Mouse (Mus musculus) intestine, postnatal 0 days (tissue): Measurements from ENCODE around the gene Rnh1. TPM values are rescaled to one million over a fixed set of nuclear protein-coding genes. Genes with fewer than 3 reads are reported as not detected.

Source experiments
- ATAC-seq: fragments of 200-750 bp; cut with Nextera tagmentation; 2 replicates; pipeline ENCODE4 v1.8.0; 2017; ENCODE audit warnings: mild to moderate bottlenecking, moderate TSS enrichment, moderate library complexity
- H3K27ac ChIP-seq: fragments of 300-500 bp; sonication (generic); 2 replicates; pipeline ENCODE4 v1.5.1; 2014; ENCODE audit warnings: mild to moderate bottlenecking, low read depth, low read length, moderate library complexity
- H3K27me3 ChIP-seq: fragments of 300-500 bp; sonication (generic); replicated peaks from 2 replicates; pipeline ENCODE4 v1.6.1; 2014; ENCODE audit warnings: low read length, mixed read lengths; ENCODE audit not compliant: control insufficient read depth, insufficient read depth
- H3K36me3 ChIP-seq: fragments of 300-500 bp; sonication (generic); 2 replicates; pipeline ENCODE4 v1.6.1; 2014; ENCODE audit warnings: mild to moderate bottlenecking, moderate library complexity; ENCODE audit not compliant: control insufficient read depth, insufficient read depth
- H3K4me1 ChIP-seq: fragments of 300-500 bp; sonication (generic); replicated peaks from 2 replicates; pipeline ENCODE4 v1.6.1; 2014; ENCODE audit warnings: antibody characterized with exemption, low read length, mixed read lengths; ENCODE audit not compliant: control insufficient read depth, insufficient read depth
- H3K4me2 ChIP-seq: fragments of 300-500 bp; sonication (generic); replicated peaks from 2 replicates; pipeline ENCODE4 v1.6.1; 2014; ENCODE audit warnings: low read depth, mild to moderate bottlenecking, moderate library complexity
- H3K4me3 ChIP-seq: fragments of 300-500 bp; sonication (generic); 2 replicates; pipeline ENCODE4 v1.5.1; 2014; ENCODE audit warnings: low read depth, low read length
- H3K9ac ChIP-seq: fragments of 300-500 bp; sonication (generic); 2 replicates; pipeline ENCODE4 v1.6.1; 2014; ENCODE audit warnings: mild to moderate bottlenecking, low read depth, low read length
- H3K9me3 ChIP-seq: fragments of 300-500 bp; sonication (generic); 2 replicates; pipeline ENCODE4 v1.6.1; 2016; ENCODE audit warnings: mixed run types; ENCODE audit not compliant: control insufficient read depth
- CTCF ChIP-seq: sonication (generic); IDR thresholded peaks from 2 replicates; pipeline ENCODE4 v1.5.1; 2016; ENCODE audit warnings: low read depth, mild to moderate bottlenecking, control low read depth, antibody characterized with exemption, moderate library complexity
- WGBS: fragments of 180-500 bp; shearing (Covaris S2); extraction: QIAGEN DNeasy Blood & Tissue Kit; methylation state at CpG from one replicate; pipeline ENCODE4 v1.1.7; 2014; 5-methylcytosine and 5-hydroxymethylcytosine counted together
- polyA plus RNA-seq: library from polyadenylated mRNA; unstranded; fragments of >200 nt; fragmentation: Nextera tagmentation; extraction: Ambion mirVana; gene quantifications from 2 replicates; pipeline ENCODE4 v1.2.1, GENCODE M21; 2015

Gene Rnh1
- polyA plus RNA-seq, 1 experiment from 2014 or later, result 141 TPM

- Histone ChIP-seq H3K4me3 (no peak overlapping the region), H3K4me2 (peak overlapping the region; percentile 95), H3K9ac (no peak overlapping the region), H3K27me3 (no peaks in the 10 kb centered on the region), H3K4me1 (peaks cover 25% of the 10 kb centered on the region), H3K36me3 (peaks cover 12% of the 10 kb centered on the region; the same call in 1 of the 2 replicates), H3K9me3 (no peaks in the 10 kb centered on the region), H3K27ac (no peak overlapping the region)
- WGBS, result 63% methylated on average over 5 of the region's 5 CpGs
- no peak for ATAC-seq
- no peak for TF ChIP-seq CTCF
Measured at GRCm38 (mm10) chr7:141218557-141219133, 46.0 kb upstream of the Rnh1 start.

- WGBS, result 47% methylated on average over 3 of the region's 3 CpGs
- no peaks in the 10 kb centered on the region for H3K27me3 ChIP-seq
- ATAC-seq, result no peak
- H3K4me1 ChIP-seq, result peaks cover 26% of the 10 kb centered on the region
- no peak overlapping the region for H3K9ac ChIP-seq
- no peaks in the 10 kb centered on the region for H3K9me3 ChIP-seq
- H3K4me2 ChIP-seq, result peak overlapping the region; percentile 95
- H3K27ac ChIP-seq, result no peak overlapping the region
- no peak overlapping the region for H3K4me3 ChIP-seq
- no peak for TF ChIP-seq CTCF
- H3K36me3 ChIP-seq, result peaks cover 12% of the 10 kb centered on the region; the same call in 1 of the 2 replicates
Measured at GRCm38 (mm10) chr7:141218141-141218540, 45.5 kb upstream of the Rnh1 start.

- 76% methylated on average over 17 of the region's 17 CpGs for WGBS
- H3K9ac ChIP-seq, result no peak overlapping the region
- H3K27ac ChIP-seq, result peak overlapping the region; percentile 98; the same call in 1 of the 2 replicates
- ATAC-seq, result no peak
- H3K4me1 ChIP-seq, result peaks cover 29% of the 10 kb centered on the region
- H3K9me3 ChIP-seq, result no peaks in the 10 kb centered on the region
- peaks cover 12% of the 10 kb centered on the region; the same call in 1 of the 2 replicates for H3K36me3 ChIP-seq
- H3K4me2 ChIP-seq, result peak overlapping the region; percentile 95
- TF ChIP-seq CTCF, result no peak
- no peaks in the 10 kb centered on the region for H3K27me3 ChIP-seq
- peak overlapping the region; percentile 62 for H3K4me3 ChIP-seq
Measured at GRCm38 (mm10) chr7:141217343-141218013, 44.8 kb upstream of the Rnh1 start.

GRCm38 (mm10) chr7:141216894-141217293 is 44.2 kb upstream of the Rnh1 start:
- no peak for TF ChIP-seq CTCF
- peaks cover 12% of the 10 kb centered on the region; the same call in 1 of the 2 replicates for H3K36me3 ChIP-seq
- H3K27me3 ChIP-seq, result no peaks in the 10 kb centered on the region
- H3K4me1 ChIP-seq, result peaks cover 31% of the 10 kb centered on the region
- peak overlapping the region; percentile 98 for H3K27ac ChIP-seq
- H3K4me3 ChIP-seq, result peak overlapping the region; percentile 62
- no peak for ATAC-seq
- H3K4me2 ChIP-seq, result peak overlapping the region; percentile 95
- no peak overlapping the region for H3K9ac ChIP-seq
- H3K9me3 ChIP-seq, result no peaks in the 10 kb centered on the region
- 58% methylated on average over 11 of the region's 11 CpGs for WGBS

GRCm38 (mm10) chr7:141215880-141216733 is 43.5 kb upstream of the Rnh1 start:
- H3K4me3 ChIP-seq, result peak overlapping the region; percentile 62
- H3K36me3 ChIP-seq, result peaks cover 12% of the 10 kb centered on the region; the same call in 1 of the 2 replicates
- peak overlapping the region; percentile 98 for H3K27ac ChIP-seq
- H3K4me2 ChIP-seq, result peak overlapping the region; percentile 95
- H3K9me3 ChIP-seq, result no peaks in the 10 kb centered on the region
- peak; percentile 79 for ATAC-seq
- TF ChIP-seq CTCF, result no peak
- peaks cover 27% of the 10 kb centered on the region for H3K4me1 ChIP-seq
- under 1% methylated on average over 42 of the region's 42 CpGs for WGBS
- H3K27me3 ChIP-seq, result no peaks in the 10 kb centered on the region
- H3K9ac ChIP-seq, result peak overlapping the region; percentile 75
